Mouse (Mus musculus) hindbrain, embryonic 14.5 days (tissue): Measurements from ENCODE around the gene Prkcg. TPM values are rescaled to one million over a fixed set of nuclear protein-coding genes. Genes with fewer than 3 reads are reported as not detected.

Experiments used
- polyA plus RNA-seq: library from polyadenylated mRNA; unstranded; fragments of >200 nt; fragmentation: Nextera tagmentation; extraction: Ambion mirVana; gene quantifications from 2 replicates; pipeline ENCODE4 v1.2.1, GENCODE M21; 2014

Gene Prkcg
- polyA plus RNA-seq, 1 experiment from 2014 or later: 1.1 TPM

Other genes with a start within 250 kb of the Prkcg start
- gene AU018091, start 120.0 kb upstream of the Prkcg start, polyA plus RNA-seq: not detected in 2 replicates
- 0.07 TPM in 1 of 2 replicates, not detected in the other for gene Nlrp12, start 39.4 kb upstream of the Prkcg start, polyA plus RNA-seq
- 40.1 and 43.6 TPM in 2 replicates for gene Myadm, start 99 bp upstream of the Prkcg start, polyA plus RNA-seq
- gene Cacng7, start 43.8 kb downstream of the Prkcg start, polyA plus RNA-seq: 3.4 and 4.2 TPM in 2 replicates
- 9.6 and 11.5 TPM in 2 replicates for gene Cacng8, start 101.5 kb downstream of the Prkcg start, polyA plus RNA-seq
- gene Cacng6, start 135.0 kb downstream of the Prkcg start, polyA plus RNA-seq: not detected in 2 replicates
- not detected in 2 replicates for gene Tarm1, start 213.4 kb downstream of the Prkcg start, polyA plus RNA-seq